Mouse (Mus musculus) retina, postnatal 7 days (tissue): ENCODE measurements around the gene Gpc6.

Source experiments
- DNase-seq: peaks from one replicate; pipeline ENCODE4 v3.0.0-alpha.2; 2012; ENCODE audit warnings: low read depth, low spot score

Gpc6 gene

GRCm38 (mm10) chr14:117785507-117786085 lies 860.5 kb downstream of the Gpc6 start:
- no peak for DNase-seq

GRCm38 (mm10) chr14:117786647-117787046 lies 861.5 kb downstream of the Gpc6 start:
- no peak for DNase-seq

GRCm38 (mm10) chr14:117794874-117795273 lies 869.8 kb downstream of the Gpc6 start:
- DNase-seq = no peak

GRCm38 (mm10) chr14:117796661-117797060 lies 871.5 kb downstream of the Gpc6 start:
- no peak for DNase-seq

- DNase-seq = no peak
These were observed 875.3 kb downstream of the Gpc6 start for GRCm38 (mm10) chr14:117800399-117800798.

- DNase-seq = no peak
These were observed 882.7 kb downstream of the Gpc6 start for GRCm38 (mm10) chr14:117807846-117808245.

GRCm38 (mm10) chr14:117808326-117808725 lies 883.2 kb downstream of the Gpc6 start:
- no peak for DNase-seq

GRCm38 (mm10) chr14:117810321-117811270 lies 885.5 kb downstream of the Gpc6 start:
- no peak for DNase-seq

- no peak for DNase-seq
These were observed 888.4 kb downstream of the Gpc6 start for GRCm38 (mm10) chr14:117813473-117813872.

- no peak for DNase-seq
These were observed 890.9 kb downstream of the Gpc6 start for GRCm38 (mm10) chr14:117816008-117816407.

GRCm38 (mm10) chr14:117816706-117817105 lies 891.6 kb downstream of the Gpc6 start:
- no peak for DNase-seq

- DNase-seq = no peak
These were observed 892.1 kb downstream of the Gpc6 start for GRCm38 (mm10) chr14:117817196-117817595.

GRCm38 (mm10) chr14:117824491-117824890 lies 899.4 kb downstream of the Gpc6 start:
- DNase-seq = no peak

GRCm38 (mm10) chr14:117826294-117827046 lies 901.4 kb downstream of the Gpc6 start:
- no peak for DNase-seq

- DNase-seq = no peak
These were observed 906.2 kb downstream of the Gpc6 start for GRCm38 (mm10) chr14:117831267-117831666.

- no peak for DNase-seq
These were observed 906.6 kb downstream of the Gpc6 start for GRCm38 (mm10) chr14:117831731-117832130.

- DNase-seq = no peak
These were observed 910.4 kb downstream of the Gpc6 start for GRCm38 (mm10) chr14:117835506-117835905.

- no peak for DNase-seq
These were observed 911.9 kb downstream of the Gpc6 start for GRCm38 (mm10) chr14:117837021-117837420.

- no peak for DNase-seq
These were observed 912.6 kb downstream of the Gpc6 start for GRCm38 (mm10) chr14:117837715-117838114.

- DNase-seq = no peak
These were observed 916.1 kb downstream of the Gpc6 start for GRCm38 (mm10) chr14:117841211-117841610.

GRCm38 (mm10) chr14:117841797-117842553 lies 916.9 kb downstream of the Gpc6 start:
- no peak for DNase-seq
